Mouse (Mus musculus): ENCODE measurements around the gene Ccdc130. TPM values are rescaled to one million over a fixed set of nuclear protein-coding genes. Genes with fewer than 3 reads are reported as not detected.

The Ccdc130 gene
- total RNA-seq, 2 experiments from 2014 or later, result 7.7 to 9.1 TPM

DNA sequence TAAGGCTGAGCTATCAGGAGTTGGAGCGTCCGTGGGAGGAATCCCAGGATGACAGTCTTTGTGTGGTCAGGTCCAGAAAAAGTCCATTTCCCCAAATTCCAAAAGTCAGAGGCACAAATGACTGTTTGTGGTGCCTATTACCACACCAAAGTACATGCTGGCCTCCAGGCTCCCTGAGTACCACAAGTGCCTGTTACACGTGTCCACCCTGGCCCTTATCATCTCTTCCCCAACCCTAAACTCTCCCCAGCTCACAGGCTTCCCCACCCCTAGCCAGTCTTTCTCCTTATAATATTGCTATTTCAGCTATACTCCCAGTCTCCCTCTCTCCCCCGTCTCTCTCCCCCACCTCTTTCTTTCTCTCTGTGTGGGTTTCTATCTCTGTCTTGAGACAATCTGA lies 2.1 kb upstream of the Ccdc130 start:
- DNase-seq, result no peak
- intact Hi-C loops (cut with DNase I), result no loop called here
- H3K4me3 ChIP-seq, result no peak overlapping the region
- no peak overlapping the region for H3K27ac ChIP-seq
- no peak for TF ChIP-seq CTCF (IDR thresholded peaks at IDR 0.05)

DNA sequence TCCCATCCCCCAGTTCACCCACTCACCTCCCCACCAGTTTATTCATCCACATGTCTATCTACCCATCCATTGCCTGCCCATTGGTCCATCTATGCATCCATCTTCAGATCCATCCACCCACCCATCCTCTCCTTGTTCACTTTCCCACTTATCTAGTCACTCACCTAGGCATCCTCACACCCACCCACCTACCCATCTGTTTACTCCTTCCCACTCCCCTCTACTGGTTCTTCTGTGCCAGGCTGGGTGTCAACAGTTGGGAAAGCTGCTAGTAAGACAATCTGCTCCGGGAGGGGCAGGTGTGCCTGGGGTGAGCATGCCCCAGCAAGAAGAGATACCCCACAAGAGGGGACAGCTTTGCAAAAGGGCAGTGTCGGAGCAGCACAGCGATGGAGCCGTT lies 9.1 kb downstream of the Ccdc130 start:
- no peak overlapping the region for H3K27ac ChIP-seq
- TF ChIP-seq CTCF (IDR thresholded peaks at IDR 0.05), result no peak
- intact Hi-C loops (cut with DNase I), result no loop called here
- peak; percentile 7 for DNase-seq
- H3K4me3 ChIP-seq, result no peak overlapping the region

DNA sequence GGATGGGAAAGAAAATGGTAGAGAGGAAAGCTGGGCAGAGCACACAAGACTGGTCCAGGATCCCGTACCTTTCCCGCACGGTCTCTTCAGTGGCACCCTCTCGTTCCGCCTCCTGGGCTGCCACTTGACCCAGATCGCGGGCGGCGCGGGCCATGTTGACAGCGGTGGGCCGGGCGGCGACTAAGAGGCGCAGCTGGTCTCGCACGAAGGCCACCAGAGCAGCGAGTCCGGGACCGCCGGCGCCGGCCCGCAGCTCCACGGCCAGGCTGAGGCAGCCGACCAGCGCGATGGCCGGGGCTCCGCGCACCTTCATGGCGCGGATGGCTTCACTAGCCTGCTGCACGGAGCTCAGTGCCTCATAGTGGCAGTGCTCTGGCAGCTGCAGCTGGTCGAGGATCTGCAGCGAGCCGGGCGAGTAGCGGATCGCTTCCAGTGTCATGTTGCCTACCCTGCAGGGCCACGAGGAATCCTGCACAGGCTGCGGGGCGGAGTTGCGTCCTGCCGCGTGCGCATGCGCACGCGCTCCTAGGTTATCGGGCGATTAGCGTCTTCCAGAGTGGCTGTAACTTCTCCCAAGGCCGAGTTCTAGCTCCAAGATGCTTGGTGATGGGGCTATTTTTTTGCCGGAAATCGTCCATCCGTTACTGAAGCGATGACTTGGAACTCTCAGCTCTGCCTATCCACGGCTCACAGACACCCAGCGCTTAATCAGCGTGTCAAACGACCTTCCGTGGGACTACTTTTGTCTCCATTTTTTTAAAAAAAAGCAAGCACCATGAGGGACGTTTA lies 13.2 kb downstream of the Ccdc130 start, which contains the start of gene Mri1:
Gene Mri1, minus strand, starts transcription at position 505 of the 789 bp plus-strand sequence.
- intact Hi-C loops (cut with DNase I), result no loop called here
- TF ChIP-seq CTCF (IDR thresholded peaks at IDR 0.05), result peak; percentile 14; the same call in 1 of the 2 replicates
- peak; percentile 92 for DNase-seq
- peak within 1 kb of the TSS; percentile 82 for H3K4me3 ChIP-seq
- peak within 1 kb of the TSS; percentile 97 for H3K27ac ChIP-seq

DNA sequence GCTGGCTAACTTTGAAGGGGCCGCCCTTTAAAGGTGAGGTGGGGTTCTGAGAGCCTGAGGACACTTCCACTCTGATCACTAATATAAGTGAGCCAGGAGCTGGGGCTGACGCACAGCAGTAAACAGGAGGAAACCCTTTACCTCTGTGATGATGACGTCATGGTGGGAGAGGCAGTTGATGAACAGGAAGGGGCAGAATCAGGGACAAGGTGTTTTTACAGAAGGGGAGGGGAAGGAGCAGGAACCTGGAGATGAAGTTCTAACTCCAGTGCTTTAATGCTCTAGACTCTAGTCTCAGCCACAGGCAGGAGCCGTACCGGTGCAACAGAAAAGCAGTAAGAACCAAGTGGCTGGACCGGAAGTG lies 13.7 kb downstream of the Ccdc130 start:
- peak overlapping the region; percentile 97 for H3K27ac ChIP-seq
- DNase-seq, result no peak
- intact Hi-C loops (cut with DNase I), result no loop called here
- no peak for TF ChIP-seq CTCF (IDR thresholded peaks at IDR 0.05)
- peak overlapping the region; percentile 82 for H3K4me3 ChIP-seq

DNA sequence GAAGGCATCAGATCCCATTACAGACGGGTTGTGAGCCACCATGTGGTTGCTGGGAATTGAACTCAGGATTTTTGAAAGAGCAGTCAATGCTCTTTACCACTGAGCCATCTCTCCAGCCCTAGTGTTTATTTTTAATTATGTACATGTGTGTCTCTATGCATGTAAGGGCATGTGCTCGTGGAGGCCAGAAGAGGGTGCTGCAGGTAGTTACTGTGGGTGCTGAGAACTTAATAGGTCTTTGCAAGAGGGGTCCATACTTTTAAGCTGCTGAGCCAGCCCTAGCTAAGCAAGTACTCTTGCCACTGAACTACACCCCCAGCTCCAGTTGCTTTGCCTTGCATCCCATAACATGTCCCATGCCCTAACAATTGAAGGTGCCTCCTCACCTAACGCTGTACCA lies 14.3 kb downstream of the Ccdc130 start:
- peak overlapping the region; percentile 97 for H3K27ac ChIP-seq
- H3K4me3 ChIP-seq, result peak overlapping the region; percentile 82
- TF ChIP-seq CTCF (IDR thresholded peaks at IDR 0.05), result no peak
- DNase-seq, result no peak
- intact Hi-C loops (cut with DNase I), result no loop called here

DNA sequence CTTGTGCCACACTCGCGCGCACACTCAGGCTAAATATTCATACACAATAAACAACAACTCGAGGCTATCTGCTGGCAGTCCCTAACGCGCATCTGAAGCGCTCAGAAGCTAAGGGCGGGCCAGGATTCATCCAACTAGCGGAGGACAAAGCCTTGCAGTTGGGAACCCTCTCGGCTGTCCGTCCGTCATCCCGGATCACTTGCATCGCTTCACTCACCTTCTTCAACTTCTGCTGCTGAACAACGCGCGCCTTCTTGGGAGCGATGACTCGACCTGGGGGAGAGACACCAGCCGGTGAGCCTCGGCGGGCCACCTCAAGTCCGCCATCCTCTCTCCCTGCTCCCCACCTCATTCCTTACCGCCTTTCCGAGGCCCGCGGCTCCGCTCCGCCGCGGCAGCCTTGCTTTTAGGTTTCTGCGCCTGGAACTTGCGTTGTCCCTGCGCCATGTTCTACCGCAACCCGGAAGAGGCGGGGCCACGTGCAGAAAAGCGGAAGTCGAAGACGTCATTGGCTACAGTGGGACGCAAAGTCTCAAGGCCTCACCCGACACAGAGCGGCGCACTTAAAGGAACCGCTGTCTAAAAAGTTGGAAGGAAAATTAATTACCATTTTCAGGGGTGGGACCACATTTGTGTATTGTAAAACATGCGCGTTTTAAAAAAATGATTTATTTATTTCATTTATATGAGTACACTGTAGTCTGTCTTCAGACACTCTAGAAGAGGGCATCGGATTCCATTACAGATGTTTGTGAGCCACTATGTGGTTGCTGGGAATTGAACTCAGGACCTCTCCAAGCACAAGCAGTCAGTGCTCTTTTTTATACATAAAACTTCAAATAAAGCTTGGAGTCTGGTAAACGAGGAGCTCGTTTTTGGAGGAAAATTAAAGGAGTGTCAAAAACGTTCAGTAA lies 20.7 kb downstream of the Ccdc130 start, which contains the start of gene D8Ertd738e:
Gene D8Ertd738e, minus strand, starts transcription at position 463 of the 914 bp plus-strand sequence.
- Histone ChIP-seq H3K4me3 (peak within 1 kb of the TSS; percentile 88), H3K27ac (peak within 1 kb of the TSS; percentile 96)
- intact Hi-C loops (cut with DNase I), result no loop called here
- no peak for TF ChIP-seq CTCF (IDR thresholded peaks at IDR 0.05)
- peak; percentile 89 for DNase-seq

DNA sequence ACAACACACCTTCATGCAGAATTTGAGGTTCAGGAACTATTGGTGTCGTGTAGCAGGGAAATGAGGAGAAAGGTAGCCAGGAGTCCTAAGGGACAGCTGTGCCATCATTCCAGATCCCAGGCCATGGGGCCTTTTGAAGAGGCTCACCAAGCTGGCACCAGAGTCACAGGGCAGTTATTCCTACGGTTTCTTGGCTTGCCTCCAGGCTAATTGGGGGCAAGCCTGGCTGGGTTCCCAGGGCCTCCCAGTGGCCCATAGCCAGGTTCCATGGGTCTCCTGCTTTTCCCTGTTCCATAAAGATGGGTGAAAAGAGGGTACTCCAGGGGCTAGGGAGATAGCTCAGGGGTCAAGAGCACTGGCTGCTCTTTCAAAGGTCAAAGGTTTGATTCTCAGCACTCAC lies 28.4 kb downstream of the Ccdc130 start:
- no peak overlapping the region for H3K27ac ChIP-seq
- H3K4me3 ChIP-seq, result no peak overlapping the region

DNA sequence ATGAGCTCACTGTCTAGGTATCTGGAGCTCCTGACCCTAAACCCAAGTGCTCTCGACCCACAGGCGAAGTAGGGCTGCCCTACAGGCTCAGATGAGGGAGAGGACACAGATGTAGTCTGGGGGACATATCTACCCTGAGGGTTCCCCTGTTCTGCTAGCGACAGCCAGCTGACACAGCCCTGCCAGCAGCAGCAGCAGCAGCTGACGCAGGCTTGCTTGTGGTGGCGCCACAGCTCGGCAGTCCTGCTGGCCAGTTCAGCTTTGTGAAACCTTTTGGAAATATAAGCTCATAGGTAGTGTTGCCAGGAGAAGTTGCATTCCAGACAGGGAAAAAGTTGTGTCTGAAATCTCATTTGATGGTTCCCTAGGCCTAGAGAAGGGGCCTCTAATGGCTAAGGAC lies 29.0 kb downstream of the Ccdc130 start:
- H3K4me3 ChIP-seq, result no peak overlapping the region
- peak overlapping the region; percentile 58 for H3K27ac ChIP-seq
- intact Hi-C loops (cut with DNase I), result no loop called here
- DNase-seq, result no peak
- no peak for TF ChIP-seq CTCF (IDR thresholded peaks at IDR 0.05)

More for the DNA sequence above, 28.4 kb downstream of the Ccdc130 start:
- DNase-seq, result no peak
- TF ChIP-seq CTCF (IDR thresholded peaks at IDR 0.05), result no peak
- intact Hi-C loops (cut with DNase I), result no loop called here

DNA sequence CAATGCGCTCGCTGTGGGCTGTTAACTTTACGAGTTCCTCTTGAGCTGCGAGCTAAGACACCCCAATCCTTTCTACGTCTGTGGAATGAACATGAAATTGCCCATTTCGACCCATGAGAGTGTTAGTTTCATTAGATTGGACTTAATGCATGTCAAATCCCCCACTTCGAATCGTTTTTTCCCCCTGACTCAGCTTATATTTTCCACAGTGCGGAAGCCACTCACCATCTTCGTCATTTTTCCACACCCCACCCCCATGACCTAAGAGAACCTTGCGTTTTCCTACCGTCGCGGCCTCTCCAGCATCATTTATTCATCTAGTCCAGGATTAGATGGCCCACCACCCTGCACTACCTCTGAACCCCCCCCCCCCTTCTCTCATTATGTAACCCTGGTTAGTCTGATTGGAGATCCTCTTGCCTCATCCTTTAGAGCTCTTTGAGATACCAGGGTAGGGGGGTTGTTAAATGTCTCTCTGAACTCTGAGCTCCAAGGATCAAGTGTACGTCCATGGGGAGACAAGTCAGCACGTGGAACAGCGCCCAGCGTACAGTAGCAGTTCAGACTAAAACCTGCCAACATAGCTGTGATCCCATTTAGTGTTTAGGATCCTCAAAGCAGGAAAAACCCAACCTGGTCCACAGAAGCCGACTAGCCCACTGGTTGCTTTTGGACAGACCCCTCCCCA lies 32.5 kb downstream of the Ccdc130 start:
- peak overlapping the region; percentile 91 for H3K27ac ChIP-seq
- intact Hi-C loops (cut with DNase I), result no loop called here
- DNase-seq, result no peak
- H3K4me3 ChIP-seq, result peak overlapping the region; percentile 83
- no peak for TF ChIP-seq CTCF (IDR thresholded peaks at IDR 0.05)

DNA sequence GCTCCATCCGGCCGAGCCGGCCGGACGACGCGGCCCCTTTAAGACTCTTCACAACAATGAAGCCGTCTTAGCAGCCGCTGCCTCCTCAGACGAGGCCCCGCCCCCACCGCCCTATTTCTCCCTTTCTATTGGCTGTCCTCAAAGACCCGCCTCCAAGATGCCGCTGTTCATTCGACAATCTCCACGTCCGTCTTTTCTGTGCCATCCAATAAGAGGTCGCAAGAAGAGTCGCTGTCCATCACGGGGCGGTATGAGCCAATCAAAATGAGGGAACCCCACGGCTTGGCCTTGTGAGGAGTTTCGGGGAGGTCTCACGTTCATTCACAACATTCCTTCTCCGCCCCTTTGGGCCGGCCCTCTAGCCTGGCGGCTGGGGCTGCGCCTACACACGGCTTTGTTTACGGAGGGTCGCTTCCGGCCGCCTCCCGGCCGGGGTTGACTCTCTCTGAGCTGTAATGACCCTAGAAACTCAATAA lies 33.1 kb downstream of the Ccdc130 start, which contains the start of gene Zswim4:
Gene Zswim4, minus strand, starts transcription at position 58 of the 476 bp plus-strand sequence.
- H3K4me3 ChIP-seq, result peak within 1 kb of the TSS; percentile 83
- H3K27ac ChIP-seq, result peak within 1 kb of the TSS; percentile 96
- peak; percentile 97 for DNase-seq
- intact Hi-C loops (cut with DNase I), result no loop called here
- TF ChIP-seq CTCF (IDR thresholded peaks at IDR 0.05), result no peak

DNA sequence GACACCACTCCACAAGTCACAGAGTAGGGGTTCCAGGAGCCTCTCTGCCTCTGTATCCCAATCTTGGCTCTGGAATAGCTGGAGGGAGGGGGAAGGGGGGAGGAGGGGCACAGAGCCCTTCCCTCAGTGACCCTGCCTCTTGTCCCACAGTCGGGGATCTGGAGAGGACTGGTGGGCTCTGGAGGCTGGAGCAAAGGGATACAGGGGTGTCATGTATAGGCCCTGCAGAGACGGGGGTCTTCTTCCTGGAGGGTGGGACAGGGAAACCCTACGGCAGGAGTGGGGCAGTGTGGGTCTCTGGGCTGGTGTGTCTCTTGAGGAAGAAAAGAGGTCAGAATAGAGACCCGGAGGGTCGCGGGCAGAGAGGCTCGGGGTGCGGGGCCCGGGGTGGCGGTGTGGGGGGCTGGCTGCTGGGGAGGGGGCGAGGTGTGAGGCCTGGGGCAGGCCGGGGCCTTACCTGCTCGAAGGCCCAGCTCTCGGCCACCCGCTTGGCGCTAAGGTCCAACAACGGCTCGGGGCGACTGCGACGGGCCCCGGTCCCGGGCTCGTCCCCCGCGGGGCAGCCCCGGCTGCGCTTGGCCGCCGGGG lies 33.7 kb downstream of the Ccdc130 start:
- H3K27ac ChIP-seq, result peak overlapping the region; percentile 96
- no peak for DNase-seq
- peak overlapping the region; percentile 83 for H3K4me3 ChIP-seq
- intact Hi-C loops (cut with DNase I), result no loop called here
- TF ChIP-seq CTCF (IDR thresholded peaks at IDR 0.05), result peak; percentile 5; the same call in 1 of the 2 replicates

Data from gastrocnemius, adult 2 months (tissue).